Mouse (Mus musculus): ENCODE measurements around the gene Tbc1d10b. TPM values are rescaled to one million over a fixed set of nuclear protein-coding genes. Genes with fewer than 3 reads are reported as not detected.

Tbc1d10b gene
- polyA plus RNA-seq, 1 experiment from 2014 or later = 15.2 TPM

DNA sequence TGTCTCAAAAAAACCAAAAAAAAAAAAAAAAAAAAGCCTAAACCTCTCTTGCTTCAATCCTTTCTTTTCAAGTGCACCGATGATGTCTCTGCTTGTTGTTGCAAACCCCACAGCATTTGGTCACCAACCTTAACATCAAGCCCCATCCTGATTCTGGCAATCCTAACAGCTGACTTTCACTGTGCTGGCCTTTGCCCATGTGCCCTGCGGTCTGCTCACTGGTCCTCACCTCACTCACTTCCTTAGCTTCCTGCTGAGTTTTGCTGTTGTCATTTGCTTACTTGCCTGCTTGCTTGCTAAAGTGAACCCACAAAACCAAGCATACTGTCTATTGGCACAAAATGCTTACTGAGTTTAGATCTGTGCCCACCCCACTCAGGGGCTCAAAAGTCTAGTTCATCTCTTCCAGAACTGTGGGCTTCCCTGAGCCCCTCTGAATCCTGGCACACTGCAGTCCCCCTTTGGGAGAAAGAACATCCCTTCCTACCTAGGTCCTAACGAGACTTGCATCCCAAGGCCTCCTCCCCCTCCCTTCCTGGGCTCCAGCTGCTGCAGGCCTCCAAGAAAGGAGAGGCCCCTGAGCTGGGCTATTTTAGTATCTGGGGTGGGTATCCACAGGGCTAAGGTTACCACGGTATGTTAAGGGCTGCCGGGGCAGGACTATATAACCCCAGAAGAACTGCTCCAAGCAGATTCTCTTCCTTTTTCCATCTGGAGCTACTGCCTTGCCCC is 2.9 kb upstream of the Tbc1d10b start:
- 54% methylated on average over 5 of the region's 5 CpGs for WGBS
- Histone ChIP-seq H3K4me2 (ENCODE audit: low read depth, low read length) (no peak overlapping the region), H3K4me1 (ENCODE audit: control insufficient read depth, insufficient read depth, low read length) (peaks cover 25% of the 10 kb centered on the region), H3K27ac (ENCODE audit: low read length) (no peak overlapping the region), H3K27me3 (ENCODE audit: control insufficient read depth, insufficient read depth, low read length) (no peaks in the 10 kb centered on the region), H3K9ac (ENCODE audit: low read length) (no peak overlapping the region), H3K9me3 (replicated peaks; ENCODE audit: control insufficient read depth, low read length) (no peaks in the 10 kb centered on the region), H3K4me3 (ENCODE audit: low read length) (no peak overlapping the region), H3K36me3 (ENCODE audit: control insufficient read depth, insufficient read depth) (no peaks in the 10 kb centered on the region)
- ATAC-seq (replicated peaks; ENCODE audit: extremely low read depth, insufficient read depth, low FRiP score) = no peak

DNA sequence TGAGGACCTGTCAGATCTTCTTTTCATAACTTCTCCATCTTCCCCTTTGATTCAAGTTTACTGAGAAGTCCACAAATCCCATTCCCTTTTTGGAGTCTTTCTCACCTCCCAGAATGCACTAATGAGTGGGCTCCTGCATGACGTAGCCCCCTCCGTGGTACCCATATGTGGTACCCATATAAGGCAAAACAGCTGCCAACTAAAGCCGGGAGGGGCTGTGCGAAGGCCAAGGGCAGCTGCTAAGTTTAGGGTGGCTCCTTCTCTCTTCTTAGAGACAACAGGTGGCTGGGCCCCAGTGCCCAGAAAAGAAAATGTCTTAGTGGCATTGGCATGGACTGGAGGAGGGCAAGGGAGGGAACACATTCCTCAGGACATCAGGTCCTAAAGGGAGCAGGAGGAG is 2.0 kb upstream of the Tbc1d10b start:
- H3K36me3 ChIP-seq (ENCODE audit: control insufficient read depth, insufficient read depth) = no peaks in the 10 kb centered on the region
- peaks cover 28% of the 10 kb centered on the region for H3K4me1 ChIP-seq (ENCODE audit: control insufficient read depth, insufficient read depth, low read length)
- H3K9ac ChIP-seq (ENCODE audit: low read length) = no peak overlapping the region
- no peak for ATAC-seq (replicated peaks; ENCODE audit: extremely low read depth, insufficient read depth, low FRiP score)
- WGBS = 86% methylated on average over 4 of the region's 4 CpGs
- no peaks in the 10 kb centered on the region for H3K9me3 ChIP-seq (replicated peaks; ENCODE audit: control insufficient read depth, low read length)
- H3K27ac ChIP-seq (ENCODE audit: low read length) = no peak overlapping the region
- no peaks in the 10 kb centered on the region for H3K27me3 ChIP-seq (ENCODE audit: control insufficient read depth, insufficient read depth, low read length)
- no peak overlapping the region for H3K4me3 ChIP-seq (ENCODE audit: low read length)
- H3K4me2 ChIP-seq (ENCODE audit: low read depth, low read length) = no peak overlapping the region

DNA sequence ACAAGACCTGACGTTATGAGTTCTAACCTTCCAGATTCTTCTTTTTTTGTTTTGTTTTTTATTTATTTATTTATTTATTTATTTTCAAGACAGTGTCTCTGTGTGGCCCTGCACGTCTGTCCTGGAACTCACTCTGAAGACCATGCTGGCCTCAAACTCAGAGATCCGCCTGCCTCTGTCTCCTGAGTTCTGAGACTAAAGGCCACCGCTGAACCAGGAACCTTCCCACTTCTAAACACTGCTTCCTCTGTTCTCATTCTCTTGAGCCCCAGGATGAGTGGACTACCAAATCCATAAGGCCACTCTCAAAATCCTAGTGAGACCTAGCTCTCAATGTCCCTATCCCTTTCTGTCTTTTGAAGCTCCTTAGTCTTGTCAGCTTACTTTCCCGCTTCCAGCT is 1.6 kb upstream of the Tbc1d10b start:
- Histone ChIP-seq H3K9me3 (replicated peaks; ENCODE audit: control insufficient read depth, low read length) (no peaks in the 10 kb centered on the region), H3K4me3 (ENCODE audit: low read length) (no peak overlapping the region), H3K36me3 (ENCODE audit: control insufficient read depth, insufficient read depth) (peaks cover 3% of the 10 kb centered on the region), H3K4me2 (ENCODE audit: low read depth, low read length) (peak overlapping the region; percentile 73), H3K27ac (ENCODE audit: low read length) (peak overlapping the region; percentile 89), H3K27me3 (ENCODE audit: control insufficient read depth, insufficient read depth, low read length) (no peaks in the 10 kb centered on the region), H3K4me1 (ENCODE audit: control insufficient read depth, insufficient read depth, low read length) (peaks cover 29% of the 10 kb centered on the region), H3K9ac (ENCODE audit: low read length) (peak overlapping the region; percentile 68)
- 79% methylated on average over 5 of the region's 5 CpGs for WGBS
- ATAC-seq (replicated peaks; ENCODE audit: extremely low read depth, insufficient read depth, low FRiP score) = no peak

DNA sequence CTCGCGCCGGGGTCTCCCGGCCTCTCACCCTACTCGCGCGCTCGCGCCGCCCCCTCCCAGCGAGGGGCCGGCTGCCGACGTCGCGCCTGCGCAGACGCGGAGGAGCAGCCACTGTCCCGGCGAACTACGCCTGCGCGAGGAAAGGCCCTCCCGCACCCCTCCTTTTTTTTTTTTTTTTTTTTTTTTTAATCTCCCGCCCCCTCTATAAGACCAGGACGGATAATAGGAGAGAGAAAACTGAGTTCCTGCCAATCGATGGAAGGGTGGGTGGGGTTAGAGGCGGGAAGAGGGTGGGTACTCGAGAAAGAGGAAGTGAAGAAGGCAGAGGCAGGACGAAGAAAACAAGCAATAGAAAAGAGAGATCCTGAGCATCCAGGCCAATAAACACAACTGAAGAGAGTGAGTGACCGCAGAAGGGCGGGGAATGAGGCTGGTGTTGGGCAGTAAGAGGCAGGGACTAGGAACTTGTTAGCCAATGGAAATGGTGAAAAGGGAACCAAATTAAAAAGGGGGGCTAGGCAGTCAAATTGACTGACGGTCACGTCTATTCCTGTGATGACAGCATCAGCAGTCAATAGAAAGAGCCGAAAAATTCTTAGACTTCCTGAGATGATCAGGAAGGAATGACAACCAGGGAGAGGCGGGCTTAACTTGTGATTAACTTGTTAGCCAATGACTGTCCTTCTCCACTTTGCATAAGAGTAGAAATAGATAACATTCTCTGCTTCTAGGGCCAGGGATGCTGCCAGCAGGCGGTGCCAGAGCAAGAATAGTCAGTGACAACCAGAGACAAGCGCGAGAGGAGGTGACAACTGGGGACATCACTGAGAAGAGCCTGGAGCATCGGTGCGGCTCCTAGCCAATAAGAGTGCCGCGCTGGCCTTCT is 528 bp upstream of the Tbc1d10b start, which contains the start of gene Mylpf:
TSS of gene Mylpf (plus strand) at position 338 of the 886 bp plus-strand sequence.
- Histone ChIP-seq H3K4me2 (ENCODE audit: low read depth, low read length) (peak within 1 kb of the TSS; percentile 96), H3K27ac (ENCODE audit: low read length) (peak within 1 kb of the TSS; percentile 89), H3K9ac (ENCODE audit: low read length) (peak within 1 kb of the TSS; percentile 95), H3K4me3 (ENCODE audit: low read length) (peak within 1 kb of the TSS; percentile 88), H3K9me3 (replicated peaks; ENCODE audit: control insufficient read depth, low read length) (no peaks in the 10 kb centered on the region), H3K4me1 (ENCODE audit: control insufficient read depth, insufficient read depth, low read length) (peaks cover 21% of the 10 kb centered on the region), H3K27me3 (ENCODE audit: control insufficient read depth, insufficient read depth, low read length) (no peaks in the 10 kb centered on the region), H3K36me3 (ENCODE audit: control insufficient read depth, insufficient read depth) (peaks cover 4% of the 10 kb centered on the region)
- peak; percentile 91 for ATAC-seq (replicated peaks; ENCODE audit: extremely low read depth, insufficient read depth, low FRiP score)
- under 1% methylated on average over 31 of the region's 44 CpGs for WGBS

DNA sequence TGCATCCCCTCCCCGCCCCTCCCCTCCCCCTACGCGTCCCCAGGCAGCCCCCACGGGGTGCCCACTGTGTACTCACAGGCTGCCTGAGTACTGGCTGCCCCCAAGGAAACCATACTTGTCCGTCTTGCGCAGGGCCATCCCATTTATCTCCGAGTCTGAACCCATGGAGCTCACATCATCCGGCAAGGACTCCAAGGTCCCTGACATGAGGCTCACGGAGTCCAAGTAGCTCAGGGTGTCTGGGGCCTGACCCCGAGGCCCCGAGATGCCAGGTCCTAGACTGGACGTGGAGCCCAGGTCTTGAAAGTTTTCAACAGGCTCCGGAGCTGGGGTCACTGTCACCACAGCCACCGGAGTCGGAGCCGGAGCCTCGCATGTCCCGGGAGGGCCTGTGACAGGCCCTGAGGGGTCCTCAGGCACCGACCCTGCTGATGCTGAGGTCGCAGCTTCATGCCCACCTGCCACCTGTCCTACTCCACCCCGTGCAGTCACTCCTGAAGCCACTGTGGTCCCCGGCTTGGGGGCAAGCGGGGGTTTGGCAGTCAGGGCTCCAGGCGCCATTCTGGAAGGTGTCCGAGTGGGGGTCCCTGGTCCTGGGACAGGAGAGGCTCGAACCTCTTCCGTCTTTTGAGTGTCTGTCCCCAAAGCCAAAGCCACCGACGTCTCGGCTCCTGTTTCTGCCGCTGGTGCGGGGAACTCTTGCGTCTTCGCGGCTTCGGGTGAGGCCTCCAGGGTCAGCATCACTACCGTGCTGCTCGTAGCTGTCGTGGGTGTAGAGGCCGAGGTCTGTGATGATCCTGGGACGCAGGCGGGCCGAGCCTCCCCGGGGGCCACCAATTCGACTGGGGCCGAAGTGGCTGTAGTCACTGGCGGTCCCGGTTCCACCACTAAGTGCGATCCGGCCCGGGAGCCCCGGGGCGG is 634 bp downstream of the Tbc1d10b start:
- peak overlapping the region; percentile 96 for H3K4me2 ChIP-seq (ENCODE audit: low read depth, low read length)
- peak overlapping the region; percentile 87 for H3K27ac ChIP-seq (ENCODE audit: low read length)
- peaks cover 11% of the 10 kb centered on the region for H3K36me3 ChIP-seq (ENCODE audit: control insufficient read depth, insufficient read depth)
- H3K9ac ChIP-seq (ENCODE audit: low read length) = peak overlapping the region; percentile 95
- H3K4me1 ChIP-seq (ENCODE audit: control insufficient read depth, insufficient read depth, low read length) = peaks cover 21% of the 10 kb centered on the region
- H3K4me3 ChIP-seq (ENCODE audit: low read length) = peak overlapping the region; percentile 88
- ATAC-seq (replicated peaks; ENCODE audit: extremely low read depth, insufficient read depth, low FRiP score) = no peak; the same call in 1 of the 2 replicates
- no peaks in the 10 kb centered on the region for H3K27me3 ChIP-seq (ENCODE audit: control insufficient read depth, insufficient read depth, low read length)
- no peaks in the 10 kb centered on the region for H3K9me3 ChIP-seq (replicated peaks; ENCODE audit: control insufficient read depth, low read length)
- under 1% methylated on average over 53 of the region's 53 CpGs for WGBS

DNA sequence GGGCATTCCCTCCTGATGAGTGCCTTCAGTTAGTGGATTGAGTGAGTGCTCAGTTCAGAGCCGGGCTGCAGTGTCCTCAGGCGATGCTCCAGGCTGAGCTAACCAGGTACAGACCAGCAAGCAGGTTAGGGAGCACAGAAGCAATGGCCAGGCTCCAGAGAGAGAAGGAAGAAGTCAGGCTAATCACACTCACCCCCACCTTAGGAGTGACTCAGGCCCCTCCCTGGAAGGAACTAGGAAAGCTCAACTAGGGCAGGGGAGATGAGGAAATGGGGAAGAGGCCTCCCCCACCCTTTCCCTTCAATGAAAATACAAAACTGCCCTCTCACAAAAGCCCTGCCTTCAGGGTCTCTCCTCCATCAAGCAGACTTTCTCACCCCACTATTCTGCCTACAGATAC is 1.7 kb downstream of the Tbc1d10b start:
- Histone ChIP-seq H3K9ac (ENCODE audit: low read length) (peak overlapping the region; percentile 95), H3K4me2 (ENCODE audit: low read depth, low read length) (peak overlapping the region; percentile 96), H3K9me3 (replicated peaks; ENCODE audit: control insufficient read depth, low read length) (no peaks in the 10 kb centered on the region), H3K4me1 (ENCODE audit: control insufficient read depth, insufficient read depth, low read length) (peaks cover 21% of the 10 kb centered on the region), H3K36me3 (ENCODE audit: control insufficient read depth, insufficient read depth) (peaks cover 20% of the 10 kb centered on the region), H3K27me3 (ENCODE audit: control insufficient read depth, insufficient read depth, low read length) (no peaks in the 10 kb centered on the region), H3K4me3 (ENCODE audit: low read length) (peak overlapping the region; percentile 88), H3K27ac (ENCODE audit: low read length) (peak overlapping the region; percentile 87)
- 34% methylated on average over 2 of the region's 2 CpGs for WGBS
- ATAC-seq (replicated peaks; ENCODE audit: extremely low read depth, insufficient read depth, low FRiP score) = no peak

DNA sequence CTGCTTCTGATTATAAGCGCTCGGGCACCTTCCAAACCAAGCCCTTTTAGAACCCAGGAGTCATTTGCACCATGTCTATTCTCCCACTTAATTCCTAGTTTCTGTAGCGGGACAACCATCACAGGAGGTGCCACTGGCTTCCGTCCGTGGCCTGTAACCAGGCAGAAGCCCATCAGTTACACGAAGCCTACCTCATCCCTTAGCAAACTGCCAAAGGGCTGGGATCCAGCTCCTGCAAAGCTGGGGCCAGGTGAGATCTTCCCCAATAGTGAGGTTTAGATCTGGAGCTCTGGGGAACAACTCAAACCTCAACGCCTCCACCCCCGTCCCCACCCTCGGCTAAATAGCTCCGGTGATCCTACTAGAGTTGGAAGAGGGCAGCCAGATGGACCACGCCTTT is 11.8 kb downstream of the Tbc1d10b start:
- WGBS = 59% methylated on average over 11 of the region's 11 CpGs
- Histone ChIP-seq H3K9me3 (replicated peaks; ENCODE audit: control insufficient read depth, low read length) (no peaks in the 10 kb centered on the region), H3K9ac (ENCODE audit: low read length) (peak overlapping the region; percentile 74), H3K27me3 (ENCODE audit: control insufficient read depth, insufficient read depth, low read length) (no peaks in the 10 kb centered on the region), H3K27ac (ENCODE audit: low read length) (peak overlapping the region; percentile 80), H3K36me3 (ENCODE audit: control insufficient read depth, insufficient read depth) (peaks cover 56% of the 10 kb centered on the region), H3K4me1 (ENCODE audit: control insufficient read depth, insufficient read depth, low read length) (peaks cover 16% of the 10 kb centered on the region), H3K4me3 (ENCODE audit: low read length) (peak overlapping the region; percentile 63), H3K4me2 (ENCODE audit: low read depth, low read length) (peak overlapping the region; percentile 89)
- no peak for ATAC-seq (replicated peaks; ENCODE audit: extremely low read depth, insufficient read depth, low FRiP score)

DNA sequence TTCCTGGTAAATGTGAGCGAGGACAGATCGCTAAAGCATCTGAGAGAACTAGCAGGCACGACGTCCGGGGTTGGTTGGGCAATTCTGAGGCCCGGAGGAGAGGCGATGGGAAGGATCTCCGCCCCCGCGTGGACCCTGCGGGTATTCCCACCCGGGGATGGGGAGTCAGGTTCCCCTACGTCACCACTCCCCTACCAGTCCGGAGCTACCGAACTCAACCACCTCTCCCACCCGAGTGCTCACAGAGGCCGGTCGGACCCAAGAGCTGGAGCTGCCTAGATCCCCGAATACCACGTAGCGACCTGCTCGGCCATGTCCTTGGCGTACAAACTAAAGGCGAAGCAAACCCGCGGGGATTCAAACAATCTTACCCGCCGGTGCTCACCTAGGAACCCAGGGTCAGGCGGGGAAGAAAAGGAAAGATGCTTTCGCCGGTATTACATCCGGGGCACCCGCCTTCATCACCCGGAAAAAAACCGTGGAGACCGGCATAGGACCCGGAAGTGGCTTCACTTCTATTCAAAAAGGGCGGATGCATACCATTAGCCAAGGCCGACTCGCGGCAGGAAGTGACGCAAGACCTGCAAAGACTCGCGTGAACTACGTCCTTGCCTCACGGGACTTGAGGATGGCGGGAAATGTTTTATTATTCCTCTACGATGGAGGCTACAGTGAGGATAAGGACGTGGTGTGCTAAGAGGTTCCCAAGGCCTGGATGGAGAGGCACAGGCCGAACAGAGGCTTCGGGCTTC is 12.5 kb downstream of the Tbc1d10b start, which contains the start of gene Cd2bp2:
TSS of gene Cd2bp2 (minus strand) at position 507 of the 752 bp plus-strand sequence.
- no peaks in the 10 kb centered on the region for H3K27me3 ChIP-seq (ENCODE audit: control insufficient read depth, insufficient read depth, low read length)
- peaks cover 54% of the 10 kb centered on the region for H3K36me3 ChIP-seq (ENCODE audit: control insufficient read depth, insufficient read depth)
- peak; percentile 96 for ATAC-seq (replicated peaks; ENCODE audit: extremely low read depth, insufficient read depth, low FRiP score)
- H3K4me3 ChIP-seq (ENCODE audit: low read length) = peak within 1 kb of the TSS; percentile 63
- H3K9ac ChIP-seq (ENCODE audit: low read length) = peak within 1 kb of the TSS; percentile 75
- peak within 1 kb of the TSS; percentile 80 for H3K27ac ChIP-seq (ENCODE audit: low read length)
- WGBS = under 1% methylated on average over 51 of the region's 51 CpGs
- H3K4me2 ChIP-seq (ENCODE audit: low read depth, low read length) = peak within 1 kb of the TSS; percentile 89
- H3K4me1 ChIP-seq (ENCODE audit: control insufficient read depth, insufficient read depth, low read length) = peaks cover 16% of the 10 kb centered on the region
- no peaks in the 10 kb centered on the region for H3K9me3 ChIP-seq (replicated peaks; ENCODE audit: control insufficient read depth, low read length)

Measured in heart, embryonic 16.5 days (tissue).